Mouse (Mus musculus): ENCODE data around the gene Clps.
A peak's percentile ranks its signal among the peaks of the same experiment; 100 is the strongest.

Gene Clps

DNA sequence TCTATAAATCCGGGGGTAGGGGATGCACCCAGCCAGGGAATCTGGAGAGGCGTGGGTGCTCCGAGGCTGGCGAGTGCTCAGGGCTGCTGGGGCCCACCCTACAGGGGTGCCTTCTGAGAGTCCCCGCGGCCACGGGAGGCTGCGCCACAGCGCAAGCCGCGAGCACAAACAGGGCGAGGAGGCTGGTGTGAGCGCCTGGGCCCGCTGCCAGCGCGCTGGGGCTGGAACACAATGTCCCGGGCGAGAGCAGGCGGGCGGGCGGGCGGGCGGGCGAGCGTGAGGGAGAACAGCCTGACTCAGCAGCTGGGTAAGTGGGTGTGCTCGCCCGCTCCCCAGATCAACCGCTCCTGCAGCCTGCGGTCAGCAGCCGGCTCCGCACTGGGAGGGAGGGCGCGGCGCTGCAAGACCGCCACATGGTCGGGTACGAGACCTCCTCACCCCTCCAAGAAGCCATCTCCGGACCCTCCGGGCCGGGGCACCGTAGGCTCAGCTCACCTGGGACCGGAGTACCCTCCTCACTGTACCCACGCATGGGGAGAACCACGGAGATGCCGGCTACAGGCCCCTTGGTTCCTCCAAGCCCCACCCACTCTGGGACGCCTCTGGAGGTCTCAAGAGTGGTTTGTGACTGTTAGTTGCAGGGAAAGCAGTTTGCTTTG is 42.5 kb downstream of the Clps start:
- DNase-seq = peak; percentile 63

DNA sequence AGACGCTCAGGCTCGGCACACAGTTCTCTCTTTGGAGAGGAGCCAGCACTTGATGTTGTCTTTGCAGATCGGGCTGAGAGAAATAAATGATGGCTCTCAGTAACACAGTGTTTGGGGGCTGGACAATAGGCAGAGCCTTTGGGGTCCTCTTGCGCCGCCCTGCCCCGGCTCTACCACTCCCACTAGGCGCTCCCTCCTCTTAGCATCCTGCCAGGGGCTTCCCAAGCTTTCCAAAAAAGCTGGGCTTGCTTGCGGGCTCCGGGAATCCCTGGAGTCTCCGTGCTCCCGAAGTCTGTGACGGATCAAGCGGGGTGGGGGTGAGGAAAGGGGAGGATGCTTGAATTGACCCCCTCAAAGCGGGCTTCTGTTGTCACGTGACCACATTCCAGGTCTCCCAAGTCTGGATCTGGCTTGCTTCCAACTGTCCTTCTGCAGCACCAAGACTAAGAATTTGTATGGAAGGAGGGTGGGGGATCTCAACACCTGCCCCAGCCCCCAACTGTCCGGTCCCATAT is 43.1 kb downstream of the Clps start, which contains the start of gene Fkbp5:
Fkbp5 (minus strand) TSS at position 87 of the 515 bp plus-strand sequence.
- peak; percentile 29 for DNase-seq

DNA sequence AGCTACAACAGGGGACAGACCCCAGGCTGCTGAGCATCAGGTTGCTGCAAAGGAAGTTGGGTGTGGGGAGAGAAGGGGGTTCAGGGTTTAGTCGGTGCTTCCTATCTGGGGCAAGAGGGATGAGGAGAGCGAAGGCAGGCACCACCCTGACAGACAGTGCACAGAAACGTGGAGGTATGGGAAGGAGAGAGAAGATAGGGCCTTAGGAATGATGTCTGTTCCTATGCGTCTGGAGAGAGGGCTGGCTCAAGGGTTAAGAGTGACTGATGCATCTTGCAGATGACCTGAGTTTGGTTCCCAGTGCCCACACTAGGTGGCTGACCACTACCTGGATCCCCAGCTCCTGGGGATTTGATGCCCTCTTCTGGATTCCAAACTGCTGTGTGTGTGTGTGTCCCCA is 43.7 kb downstream of the Clps start:
- DNase-seq = no peak

DNA sequence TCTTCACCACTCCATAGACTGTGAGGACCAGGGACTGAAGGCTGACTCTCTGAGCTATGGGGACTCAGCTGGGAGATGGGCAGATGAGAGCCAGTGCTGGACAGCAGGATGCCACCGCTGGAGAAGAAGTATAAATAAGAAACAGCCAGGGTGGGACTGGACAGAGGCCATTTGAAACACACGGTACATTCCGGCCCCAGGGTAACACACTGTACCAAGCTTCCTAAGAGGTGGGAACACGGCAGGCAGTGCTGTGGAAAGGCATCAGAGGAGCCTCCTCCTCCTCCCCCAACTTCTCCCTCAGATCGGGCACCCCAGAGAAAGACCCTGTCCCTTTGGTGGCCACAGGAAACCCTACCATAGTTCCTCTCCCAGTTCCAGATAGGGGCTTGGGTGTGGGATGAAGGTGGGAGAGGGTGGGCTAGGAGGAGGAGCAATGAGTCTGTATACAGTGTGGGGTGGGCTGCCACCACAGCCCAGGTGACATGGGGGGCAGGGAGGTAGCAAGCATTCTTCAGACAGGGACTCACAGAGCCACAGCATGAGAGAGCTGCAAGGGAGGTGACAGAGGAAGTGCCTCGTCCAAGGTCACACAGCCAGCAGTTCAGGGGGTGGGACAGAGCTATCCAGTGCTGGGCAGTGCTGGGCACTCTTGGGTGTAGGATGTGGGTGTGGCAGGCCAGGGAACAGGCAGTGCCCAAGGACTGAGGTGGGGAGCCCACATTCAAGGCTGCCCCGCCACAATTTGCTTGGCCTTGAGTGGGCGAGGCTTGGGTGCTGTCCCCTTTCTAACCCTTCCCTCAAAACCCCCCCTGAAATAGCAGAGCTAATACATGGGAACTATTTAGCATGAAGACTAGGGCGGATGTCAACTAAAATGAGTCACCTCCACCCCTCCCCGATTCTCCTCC is 44.9 kb downstream of the Clps start:
- no peak for DNase-seq

DNA sequence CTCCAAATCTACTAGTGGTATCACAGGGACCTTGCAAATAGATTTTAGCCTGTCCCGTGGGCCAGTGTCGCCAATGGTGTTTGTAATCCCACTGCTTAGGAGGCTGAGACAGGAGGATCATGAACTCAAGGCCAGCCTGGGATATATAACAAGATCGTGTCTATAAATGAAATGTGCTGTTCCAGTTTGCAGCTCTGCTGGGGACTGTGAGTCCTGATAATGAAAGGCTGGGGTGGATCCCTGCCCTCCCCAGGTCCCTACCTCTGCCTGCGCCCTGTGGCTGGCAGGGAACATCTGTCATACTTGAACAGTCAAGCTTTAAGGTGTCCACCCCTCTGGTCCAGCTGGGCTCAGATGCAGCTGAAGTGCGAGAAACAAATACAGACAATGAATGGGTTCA is 46.0 kb downstream of the Clps start:
- no peak for DNase-seq

DNA sequence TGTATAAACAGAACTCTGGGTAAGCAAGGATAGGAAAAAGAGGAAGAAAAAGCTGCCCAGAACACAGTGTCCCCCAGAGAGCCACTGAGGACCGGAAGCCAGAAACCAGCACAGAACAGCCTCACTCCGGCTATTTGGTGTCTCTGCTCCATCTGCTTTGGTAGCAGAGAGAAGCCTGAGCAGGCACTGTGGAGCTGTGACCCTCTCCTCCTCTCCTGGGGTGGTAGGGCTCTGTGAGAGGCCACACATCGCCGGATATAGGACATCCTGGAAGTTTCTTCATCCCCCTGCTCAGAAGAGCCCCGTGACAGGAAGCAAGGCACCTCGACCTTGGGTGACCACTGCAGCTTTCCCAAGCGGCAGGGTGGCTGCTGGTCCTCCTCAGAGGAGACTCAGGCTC is 46.7 kb downstream of the Clps start:
- DNase-seq = no peak

DNA sequence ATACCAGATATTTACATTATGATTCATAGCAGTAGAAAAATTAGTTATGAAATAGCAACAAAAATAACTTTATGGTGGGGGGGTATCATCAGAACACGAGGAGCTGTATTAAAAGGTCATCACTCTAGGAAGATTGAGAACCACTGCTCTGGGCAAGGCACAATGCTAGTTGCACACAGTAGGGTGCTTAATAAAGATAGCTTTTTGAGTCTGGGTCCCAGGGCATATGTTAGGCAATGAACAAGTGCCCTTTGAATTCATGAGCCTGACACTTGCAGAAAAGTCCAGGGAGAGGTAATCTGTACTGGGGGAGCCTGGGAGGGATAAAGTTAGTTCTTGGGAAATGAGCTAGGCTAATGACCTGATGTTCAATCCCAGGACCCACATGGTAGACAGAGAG is 47.2 kb downstream of the Clps start:
- DNase-seq = no peak

DNA sequence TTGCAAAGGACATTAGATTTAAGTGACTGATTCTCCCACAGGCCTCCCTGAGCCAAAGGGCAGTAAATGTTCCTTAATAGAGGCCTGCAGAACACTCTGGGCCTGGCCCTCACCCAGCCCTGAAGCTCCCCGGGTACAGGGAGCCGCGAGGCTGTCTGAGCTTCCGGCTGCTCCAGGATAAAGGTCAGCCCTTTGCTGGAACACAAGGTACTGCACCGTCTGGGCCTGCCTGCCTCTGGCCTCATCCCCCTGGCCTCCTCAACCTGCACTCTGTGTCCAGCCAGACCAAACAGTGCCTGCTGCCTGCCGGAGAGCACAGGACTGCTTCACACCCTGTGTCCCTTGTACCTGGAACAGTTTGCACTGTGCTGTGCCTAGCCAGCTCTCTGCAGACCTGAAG is 47.9 kb downstream of the Clps start:
- no peak for DNase-seq

DNA sequence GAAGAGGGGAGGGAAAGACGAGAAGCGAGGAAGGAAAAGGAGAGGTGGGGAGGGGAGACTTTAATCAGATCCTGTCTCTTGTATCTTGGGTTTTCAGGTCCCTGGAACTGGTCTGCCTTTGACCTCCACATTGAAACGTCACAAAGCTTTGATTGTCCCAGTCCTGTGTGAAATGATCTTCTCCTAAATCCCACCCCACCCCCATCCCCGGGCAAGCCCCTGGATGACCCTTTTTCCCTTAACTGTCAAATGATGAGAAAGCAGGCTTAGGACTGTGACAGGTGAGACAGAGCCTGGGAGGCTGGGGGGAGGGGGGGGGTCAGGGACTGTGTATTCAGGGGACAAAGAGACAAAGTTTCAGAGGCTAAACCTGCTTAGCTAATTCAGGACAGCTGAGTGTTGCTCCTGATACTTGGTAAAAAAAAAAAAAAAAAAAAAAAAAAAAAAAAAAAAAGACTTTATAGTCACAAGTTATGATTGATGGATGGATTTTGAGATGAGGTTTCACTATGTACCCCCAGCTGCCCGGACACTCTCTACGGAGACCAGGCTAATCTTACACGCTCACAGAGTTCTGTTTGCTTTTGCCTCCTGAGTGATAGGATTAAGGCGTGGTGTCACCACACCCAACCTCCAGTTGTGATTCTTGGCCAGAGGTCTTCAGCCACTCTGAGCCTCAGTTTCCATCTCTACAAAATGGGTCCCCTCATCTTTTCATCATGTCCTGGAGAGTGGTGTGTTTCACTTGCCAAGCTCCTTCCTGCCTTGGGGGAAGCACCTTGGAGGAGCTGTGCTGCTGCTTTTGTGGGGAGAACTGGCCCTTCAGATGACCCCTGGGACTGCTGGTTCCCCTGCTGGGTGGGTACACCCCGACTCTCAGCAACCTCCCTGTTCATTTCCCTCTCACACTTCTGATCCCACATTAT is 48.7 kb downstream of the Clps start:
- DNase-seq = no peak

DNA sequence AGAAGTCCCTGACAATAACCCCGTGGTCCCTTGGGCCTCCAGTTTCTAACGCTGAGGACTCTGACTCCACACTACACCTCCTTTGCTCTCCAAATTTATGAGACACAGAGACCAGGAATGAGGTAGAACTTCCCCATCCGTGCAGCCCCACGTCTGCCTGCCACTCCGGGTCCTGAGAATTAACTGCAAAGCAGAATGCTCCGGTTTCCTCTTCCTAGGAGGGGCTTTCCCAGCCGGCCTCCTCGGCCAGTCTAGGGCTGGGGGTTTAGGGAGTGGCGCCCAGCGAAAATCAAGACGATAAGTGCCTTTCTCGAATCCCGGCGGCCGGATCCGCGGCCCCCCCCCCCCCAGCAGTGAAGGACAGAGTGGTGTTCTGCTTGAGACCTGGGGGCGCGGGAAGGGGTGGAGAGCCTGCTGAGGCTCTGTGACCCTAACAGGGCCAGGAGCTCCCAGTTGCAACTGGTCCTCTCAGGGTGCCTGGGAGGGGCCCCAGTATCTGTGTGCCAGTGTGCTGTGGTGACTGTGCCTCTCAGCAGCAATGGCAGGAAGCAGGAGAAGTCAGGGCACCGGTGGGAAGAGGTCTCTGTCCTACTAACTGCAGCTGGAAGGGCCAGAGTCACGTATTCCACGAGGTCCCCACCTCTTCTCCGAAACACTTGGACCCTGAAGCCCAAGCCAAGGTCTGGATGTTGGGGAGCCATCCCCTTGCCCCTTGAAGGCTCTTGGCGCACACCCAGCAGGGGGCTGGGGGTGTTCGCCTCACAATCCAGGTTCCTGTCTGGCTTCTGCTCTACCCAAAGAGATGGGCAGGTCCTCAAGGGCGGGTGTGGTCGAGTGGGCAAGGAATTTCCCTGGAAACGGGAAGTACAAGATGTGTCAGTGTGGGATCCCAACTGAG is 49.9 kb downstream of the Clps start:
- peak; percentile 24 for DNase-seq

Measured in liver (tissue).